Mouse (Mus musculus): ENCODE results near the gene H2al1e.
"Not testable (repeated sequence)": the region's sequence is repeated elsewhere in the genome, so short reads cannot be mapped to it uniquely, and the experiment has no call there.

H2al1e gene

DNA sequence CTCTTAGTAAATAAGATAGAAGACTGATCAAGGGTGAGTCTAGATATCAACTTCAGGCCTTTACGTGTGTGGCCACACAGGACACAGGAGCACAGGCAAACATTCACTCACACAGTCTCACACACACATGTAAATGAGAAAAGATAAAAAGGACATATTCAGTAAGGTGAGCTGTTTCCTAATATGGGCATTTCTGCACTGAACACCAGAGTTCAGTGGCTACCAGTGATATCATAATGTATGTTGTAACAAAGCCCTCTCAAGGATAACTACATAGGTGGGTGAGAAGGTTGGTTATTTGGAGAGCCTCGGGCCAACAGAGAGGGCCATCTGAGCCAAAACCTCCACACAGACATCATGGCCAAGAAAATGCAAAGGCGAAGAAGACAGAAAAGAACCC, at the start of gene H2al1e:
TSS of gene H2al1e (plus strand) at position 301 of the 400 bp plus-strand sequence.
- not testable (repeated sequence) for DNase-seq (ENCODE audit: low read depth, low spot score)

- DNase-seq (ENCODE audit: low read depth, low spot score) = no peak
Measured at GRCm38 (mm10) chrX:11264918-11265317, 46.8 kb upstream of the H2al1e start.

- no peak for DNase-seq (ENCODE audit: low read depth, low spot score)
Measured at GRCm38 (mm10) chrX:11267791-11268190, 43.9 kb upstream of the H2al1e start.

DNA sequence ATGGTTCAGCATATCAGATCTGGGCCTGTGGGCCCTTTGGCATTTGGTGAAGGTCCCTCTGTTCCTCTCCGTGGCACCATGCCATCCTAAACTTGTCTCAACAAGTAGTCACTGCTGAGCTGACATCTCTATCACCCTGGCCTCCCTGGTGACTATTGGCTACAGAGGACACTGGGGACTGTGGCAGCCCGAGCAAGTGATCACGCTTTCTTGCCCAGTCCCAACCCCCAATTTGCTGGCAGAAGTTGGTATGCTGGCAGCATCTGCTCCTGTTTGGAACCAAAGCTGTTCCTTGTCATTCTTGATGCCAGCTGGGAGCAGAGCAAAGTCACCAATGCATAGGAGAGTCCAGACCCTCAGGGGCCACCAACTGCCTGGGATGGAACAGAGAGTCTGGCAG, 42.7 kb upstream of the H2al1e start:
- DNase-seq (ENCODE audit: low read depth, low spot score) = no peak

DNA sequence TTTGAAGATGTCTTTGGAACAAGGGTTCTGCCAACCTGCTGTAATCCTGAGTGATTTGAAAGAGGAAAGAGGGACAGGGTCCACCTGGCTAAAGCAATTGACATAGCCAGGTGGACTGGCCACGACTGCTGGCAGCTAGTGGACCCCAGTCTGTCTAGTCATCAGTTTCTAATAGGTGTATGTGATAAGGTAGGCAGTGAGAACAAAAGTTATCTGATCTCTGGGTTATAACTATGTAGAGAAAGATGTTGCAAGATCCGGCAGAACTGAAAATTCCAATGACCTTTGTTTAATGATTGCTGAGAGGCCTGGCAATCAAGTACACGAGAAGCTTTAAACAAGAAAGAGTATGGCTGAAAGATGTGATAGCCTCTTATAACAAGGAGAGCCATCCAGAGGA, 38.5 kb upstream of the H2al1e start:
- DNase-seq (ENCODE audit: low read depth, low spot score) = no peak

DNA sequence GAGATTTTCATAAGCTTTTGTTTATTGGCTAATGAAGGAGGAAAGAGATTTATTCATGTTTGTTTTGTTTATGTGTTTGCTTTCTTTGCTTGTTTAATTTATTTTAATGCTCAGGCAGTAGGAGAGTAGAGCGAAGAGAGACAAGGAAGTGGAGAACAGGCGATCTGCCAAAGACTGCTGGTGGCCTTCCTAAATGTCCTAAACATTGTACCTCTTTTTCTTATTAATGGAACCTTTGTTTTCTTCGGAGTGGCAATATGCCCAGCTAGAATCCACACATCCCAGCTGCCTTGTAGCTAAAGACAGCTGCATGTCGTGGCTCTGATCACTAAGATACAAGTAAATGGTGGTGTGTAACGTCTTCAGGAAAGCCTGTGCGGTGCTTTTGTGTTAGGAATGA, 34.7 kb upstream of the H2al1e start:
- no peak for DNase-seq (ENCODE audit: low read depth, low spot score)

DNA sequence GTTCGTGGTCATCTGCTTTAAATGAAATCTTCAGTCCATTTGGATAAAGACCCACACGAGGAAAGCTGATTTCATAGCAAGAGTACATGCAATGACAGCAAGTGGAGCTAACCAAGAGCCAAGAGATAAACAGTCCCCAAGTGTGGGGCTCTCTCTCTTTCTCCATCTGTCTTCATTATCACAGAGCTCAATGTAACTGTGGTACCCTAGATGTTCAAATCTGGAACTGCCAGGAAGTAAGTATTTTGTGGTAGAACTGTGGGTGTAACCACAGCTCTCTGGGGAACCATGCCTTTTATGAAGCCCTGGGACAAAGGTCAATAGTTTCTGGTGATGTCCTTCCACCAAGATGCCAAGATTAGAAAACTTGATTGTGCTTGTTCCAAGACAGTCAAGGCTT, 31.0 kb upstream of the H2al1e start:
- DNase-seq (ENCODE audit: low read depth, low spot score) = no peak

- no peak for DNase-seq (ENCODE audit: low read depth, low spot score)
Measured at GRCm38 (mm10) chrX:11288306-11288882, 23.3 kb upstream of the H2al1e start.

- DNase-seq (ENCODE audit: low read depth, low spot score) = no peak
Measured at GRCm38 (mm10) chrX:11289244-11289643, 22.5 kb upstream of the H2al1e start.

- DNase-seq (ENCODE audit: low read depth, low spot score) = not testable (repeated sequence)
Measured at GRCm38 (mm10) chrX:11298957-11299356, 12.8 kb upstream of the H2al1e start, which contains the start of gene H2al1a. Gene H2al1a, plus strand, starts transcription at chrX:11299257.

GRCm38 (mm10) chrX:11302132-11302531, 9.6 kb upstream of the H2al1e start, which contains the start of gene H2al1b:
Gene H2al1b, plus strand, starts transcription at chrX:11302432.
- not testable (repeated sequence) for DNase-seq (ENCODE audit: low read depth, low spot score)

- not testable (repeated sequence) for DNase-seq (ENCODE audit: low read depth, low spot score)
Measured at GRCm38 (mm10) chrX:11305355-11305754, 6.4 kb upstream of the H2al1e start, which contains the start of gene H2al1c. Gene H2al1c, plus strand, starts transcription at chrX:11305655.

- not testable (repeated sequence) for DNase-seq (ENCODE audit: low read depth, low spot score)
Measured at GRCm38 (mm10) chrX:11308524-11308923, 3.2 kb upstream of the H2al1e start, which contains the start of gene H2al1d. Gene H2al1d, plus strand, starts transcription at chrX:11308824.

- DNase-seq (ENCODE audit: low read depth, low spot score) = not testable (repeated sequence)
Measured at GRCm38 (mm10) chrX:11314858-11315257, 3.1 kb downstream of the H2al1e start, which contains the start of gene H2al1f. Gene H2al1f, plus strand, starts transcription at chrX:11315158.

DNA sequence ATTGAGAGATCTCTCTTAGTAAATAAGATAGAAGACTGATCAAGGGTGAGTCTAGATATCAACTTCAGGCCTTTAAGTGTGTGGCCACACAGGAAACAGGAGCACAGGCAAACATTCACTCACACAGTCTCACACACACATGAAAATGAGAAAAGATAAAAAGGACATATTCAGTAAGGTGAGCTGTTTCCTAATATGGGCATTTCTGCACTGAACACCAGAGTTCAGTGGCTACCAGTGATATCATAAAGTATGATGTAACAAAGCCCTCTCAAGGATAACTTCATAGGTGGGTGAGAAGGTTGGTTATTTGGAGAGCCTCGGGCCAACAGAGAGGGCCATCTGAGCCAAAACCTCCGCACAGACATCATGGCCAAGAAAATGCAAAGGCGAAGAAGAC, 6.2 kb downstream of the H2al1e start, which contains the start of gene H2al1g:
TSS of gene H2al1g (plus strand) at position 301 of the 400 bp plus-strand sequence.
- DNase-seq (ENCODE audit: low read depth, low spot score) = not testable (repeated sequence)

GRCm38 (mm10) chrX:11321192-11321591, 9.5 kb downstream of the H2al1e start, which contains the start of gene H2al1h:
Gene H2al1h, plus strand, starts transcription at chrX:11321492.
- not testable (repeated sequence) for DNase-seq (ENCODE audit: low read depth, low spot score)

DNA sequence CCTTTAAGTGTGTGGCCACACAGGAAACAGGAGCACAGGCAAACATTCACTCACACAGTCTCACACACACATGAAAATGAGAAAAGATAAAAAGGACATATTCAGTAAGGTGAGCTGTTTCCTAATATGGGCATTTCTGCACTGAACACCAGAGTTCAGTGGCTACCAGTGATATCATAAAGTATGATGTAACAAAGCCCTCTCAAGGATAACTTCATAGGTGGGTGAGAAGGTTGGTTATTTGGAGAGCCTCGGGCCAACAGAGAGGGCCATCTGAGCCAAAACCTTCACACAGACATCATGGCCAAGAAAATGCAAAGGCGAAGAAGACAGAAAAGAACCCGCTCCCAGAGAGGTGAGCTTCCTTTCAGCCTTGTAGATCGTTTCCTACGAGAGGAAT, 12.6 kb downstream of the H2al1e start, which contains the start of gene H2al1i:
TSS of gene H2al1i (plus strand) at position 301 of the 400 bp plus-strand sequence.
- DNase-seq (ENCODE audit: low read depth, low spot score) = not testable (repeated sequence)

DNA sequence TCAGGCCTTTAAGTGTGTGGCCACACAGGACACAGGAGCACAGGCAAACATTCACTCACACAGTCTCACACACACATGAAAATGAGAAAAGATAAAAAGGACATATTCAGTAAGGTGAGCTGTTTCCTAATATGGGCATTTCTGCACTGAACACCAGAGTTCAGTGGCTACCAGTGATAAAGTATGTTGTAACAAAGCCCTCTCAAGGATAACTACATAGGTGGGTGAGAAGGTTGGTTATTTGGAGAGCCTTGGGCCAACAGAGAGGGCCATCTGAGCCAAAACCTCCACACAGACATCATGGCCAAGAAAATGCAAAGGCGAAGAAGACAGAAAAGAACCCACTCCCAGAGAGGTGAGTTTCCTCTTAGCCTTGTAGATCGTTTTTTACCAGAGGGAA, 15.8 kb downstream of the H2al1e start, which contains the start of gene H2al1j:
TSS of gene H2al1j (plus strand) at position 301 of the 400 bp plus-strand sequence.
- DNase-seq (ENCODE audit: low read depth, low spot score) = not testable (repeated sequence)

- no peak for DNase-seq (ENCODE audit: low read depth, low spot score)
Measured at GRCm38 (mm10) chrX:11345762-11346161, 34.0 kb downstream of the H2al1e start.

DNA sequence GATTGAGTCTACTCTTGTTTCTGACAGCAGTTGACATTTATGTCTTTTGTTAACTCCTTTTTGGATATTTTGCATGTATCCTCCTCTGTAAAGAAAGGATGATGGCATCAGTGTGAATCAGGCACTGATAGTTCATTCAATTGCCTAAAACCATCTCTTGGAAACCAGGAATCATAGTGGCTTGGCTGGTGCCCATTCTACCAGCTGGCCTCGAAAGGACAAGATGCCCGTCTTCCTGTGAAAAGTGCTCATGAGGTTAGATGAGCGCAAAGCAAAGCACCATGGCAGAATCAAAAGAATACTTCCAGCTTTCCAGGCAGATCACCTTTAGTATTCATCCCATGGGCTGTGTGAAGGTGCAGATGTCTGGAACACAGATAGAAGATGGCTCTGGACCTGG, 35.0 kb downstream of the H2al1e start:
- no peak for DNase-seq (ENCODE audit: low read depth, low spot score)

- no peak for DNase-seq (ENCODE audit: low read depth, low spot score)
Measured at GRCm38 (mm10) chrX:11360823-11361222, 49.1 kb downstream of the H2al1e start.

- no peak for DNase-seq (ENCODE audit: low read depth, low spot score)
Measured at GRCm38 (mm10) chrX:11361261-11361660, 49.5 kb downstream of the H2al1e start.
